Mouse (Mus musculus) MEL (cell line): ENCODE data around the gene Usp29. TPM values are rescaled to one million over a fixed set of nuclear protein-coding genes. Genes with fewer than 3 reads are reported as not detected.
"Not testable (repeated sequence)": the region's sequence is repeated elsewhere in the genome, so short reads cannot be mapped to it uniquely, and the experiment has no call there.

Experiments used
- DNase-seq: peaks from one replicate; pipeline ENCODE4 v3.0.0; 2011; ENCODE audit warnings: low read depth, low spot score
- H3K27ac ChIP-seq: 2 replicates; pipeline ENCODE4 v1.5.1; 2012; ENCODE audit warnings: low read depth, mild to moderate bottlenecking, control low read depth, low read length, moderate library complexity; ENCODE audit not compliant: control insufficient read depth
- H3K27me3 ChIP-seq, 2 experiments: fragments of 150-350 bp in 1 of 2; sonication (generic) in 1 of 2; 2 replicates each; pipeline ENCODE4 v1.6.1; 2012; ENCODE audit warnings: low read length in 2 of 2, mild to moderate bottlenecking in 2 of 2, improper control_type of control experiment in 1 of 2, moderate library complexity in 1 of 2; ENCODE audit not compliant: insufficient read depth in 2 of 2, control insufficient read depth in 1 of 2
- H3K36me3 ChIP-seq, 2 experiments: 2 replicates each; pipeline ENCODE4 v1.6.1; 2012 to 2014; ENCODE audit warnings: low read length in 2 of 2, improper control_type of control experiment in 1 of 2, inconsistent platforms in 1 of 2, mild to moderate bottlenecking in 1 of 2; ENCODE audit not compliant: insufficient read depth in 2 of 2, control insufficient read depth in 1 of 2
- H3K4me1 ChIP-seq, 2 experiments: fragments of 150-350 bp in 1 of 2; sonication (generic) in 1 of 2; 2 replicates each; pipeline ENCODE4 v1.6.1; 2012; ENCODE audit warnings: low read length in 2 of 2, improper control_type of control experiment in 1 of 2, mild to moderate bottlenecking in 1 of 2; ENCODE audit not compliant: insufficient read depth in 2 of 2, control insufficient read depth in 1 of 2
- H3K4me3 ChIP-seq, 2 experiments: fragments of 150-350 bp in 1 of 2; sonication (generic) in 1 of 2; 2 replicates each; pipeline ENCODE4 v1.5.1; 2012; ENCODE audit warnings: low read depth in 2 of 2, low read length in 2 of 2, mild to moderate bottlenecking in 2 of 2, moderate library complexity in 2 of 2, control low read depth in 1 of 2, improper control_type of control experiment in 1 of 2; ENCODE audit not compliant: control insufficient read depth in 1 of 2, insufficient read depth in 1 of 2
- H3K79me2 ChIP-seq: 2 replicates; pipeline ENCODE4 v1.6.1; 2012; ENCODE audit warnings: mild to moderate bottlenecking, low read length, moderate library complexity; ENCODE audit not compliant: control insufficient read depth, poor library complexity, insufficient read depth
- H3K9ac ChIP-seq: 2 replicates; pipeline ENCODE4 v1.6.1; 2012; ENCODE audit warnings: low read depth, mild to moderate bottlenecking, control low read depth, low read length, moderate library complexity; ENCODE audit not compliant: control insufficient read depth, poor library complexity, severe bottlenecking
- H3K9me3 ChIP-seq: fragments of 150-350 bp; sonication (generic); replicated peaks from 2 replicates; pipeline ENCODE4 v1.6.1; 2012; ENCODE audit warnings: mild to moderate bottlenecking, low read length, improper control_type of control experiment, moderate library complexity; ENCODE audit not compliant: insufficient read depth
- BHLHE40 ChIP-seq: IDR thresholded peaks from 2 replicates; pipeline ENCODE4 v1.6.1; 2012; ENCODE audit warnings: low read depth, mild to moderate bottlenecking, inconsistent platforms, low read length, improper control_type of control experiment, borderline replicate concordance
- CHD2 ChIP-seq: IDR thresholded peaks from 2 replicates; pipeline ENCODE4 v1.6.1; 2011; ENCODE audit warnings: low read length, improper control_type of control experiment
- CTCF ChIP-seq, 3 experiments: IDR thresholded peaks in 2 of 3; conservative IDR thresholded peaks in 1 of 3; 2 replicates each; pipeline ENCODE4 v1.5.1; 2011 to 2012; ENCODE audit warnings: low read length in 3 of 3, low read depth in 2 of 3, mild to moderate bottlenecking in 2 of 3, improper control_type of control experiment in 1 of 3, inconsistent platforms in 1 of 3, mixed read lengths in 1 of 3, moderate library complexity in 1 of 3; ENCODE audit not compliant: control insufficient read depth in 1 of 3, insufficient read depth in 1 of 3, poor library complexity in 1 of 3, severe bottlenecking in 1 of 3
- E2F4 ChIP-seq: IDR thresholded peaks from 2 replicates; pipeline ENCODE4 v1.6.1; 2011; ENCODE audit warnings: low read depth, low read length, improper control_type of control experiment, borderline replicate concordance
- ETS1 ChIP-seq: IDR thresholded peaks from 2 replicates; pipeline ENCODE4 v1.6.1; 2012; ENCODE audit warnings: low read depth, mild to moderate bottlenecking, inconsistent platforms, low read length, improper control_type of control experiment, moderate library complexity
- GABPA ChIP-seq: IDR thresholded peaks from 2 replicates; pipeline ENCODE4 v1.6.1; 2012; ENCODE audit warnings: low read depth, mild to moderate bottlenecking, inconsistent platforms, low read length, improper control_type of control experiment, moderate library complexity
- GATA1 ChIP-seq: IDR thresholded peaks from 2 replicates; pipeline ENCODE4 v1.6.1; 2011; ENCODE audit warnings: low read depth, low read length, improper control_type of control experiment
- JUND ChIP-seq: IDR thresholded peaks from 2 replicates; pipeline ENCODE4 v1.6.1; 2011; ENCODE audit warnings: low read depth, mild to moderate bottlenecking, improper control_type of control experiment, low read length
- KAT2A ChIP-seq: conservative IDR thresholded peaks from 2 replicates; pipeline ENCODE4 v1.6.1; 2012; ENCODE audit warnings: low read depth, low read length, improper control_type of control experiment, inconsistent platforms
- MAZ ChIP-seq: IDR thresholded peaks from 2 replicates; pipeline ENCODE4 v1.6.1; 2012; ENCODE audit warnings: low read depth, mild to moderate bottlenecking, inconsistent platforms, low read length, improper control_type of control experiment
- MEF2A ChIP-seq: IDR thresholded peaks from 2 replicates; pipeline ENCODE4 v1.6.1; 2014; ENCODE audit warnings: low read depth, mild to moderate bottlenecking, inconsistent platforms, low read length, improper control_type of control experiment; ENCODE audit not compliant: poor library complexity, insufficient replicate concordance, severe bottlenecking; ENCODE audit errors: extremely low read depth
- SMC3 ChIP-seq: IDR thresholded peaks from 2 replicates; pipeline ENCODE4 v1.6.1; 2011; ENCODE audit warnings: low read depth, low read length, improper control_type of control experiment
- TAL1 ChIP-seq: IDR thresholded peaks from 2 replicates; pipeline ENCODE4 v1.6.1; 2012; ENCODE audit warnings: mild to moderate bottlenecking, inconsistent platforms, low read length, moderate library complexity, mixed read lengths
- UBTF ChIP-seq: IDR thresholded peaks from 2 replicates; pipeline ENCODE4 v1.6.1; 2012; ENCODE audit warnings: low read depth, mild to moderate bottlenecking, inconsistent platforms, low read length, improper control_type of control experiment, moderate library complexity, borderline replicate concordance; ENCODE audit not compliant: insufficient read depth
- ZMIZ1 ChIP-seq: IDR thresholded peaks from 2 replicates; pipeline ENCODE4 v1.6.1; 2012; ENCODE audit warnings: low read depth, mild to moderate bottlenecking, inconsistent platforms, low read length, improper control_type of control experiment, moderate library complexity
- ZNF384 ChIP-seq: IDR thresholded peaks from 2 replicates; pipeline ENCODE4 v1.6.1; 2012; ENCODE audit warnings: low read depth, mild to moderate bottlenecking, inconsistent platforms, low read length, improper control_type of control experiment
- polyA plus RNA-seq, 2 experiments: library from polyadenylated mRNA; stranded (reverse) in 1 of 2; unstranded in 1 of 2; fragments of >175 nt in 1 of 2; fragments of >200 nt in 1 of 2; gene quantifications; 2 replicates each; pipeline versions ENCODE4 v1.2.1 to v1.2.4; 2012; ENCODE audit warnings: low replicate concordance in 2 of 2, low read depth in 1 of 2; ENCODE audit not compliant: insufficient read length in 2 of 2, insufficient read depth in 1 of 2, missing spikeins in 1 of 2
- total RNA-seq: library from RNA; depleted of rRNA; stranded (reverse); fragments of 300-350 nt; gene quantifications from 2 replicates; pipeline ENCODE4 v1.2.3, GENCODE M21; 2012

Gene Usp29
- total and polyA plus RNA-seq, 3 experiments: not detected

DNA sequence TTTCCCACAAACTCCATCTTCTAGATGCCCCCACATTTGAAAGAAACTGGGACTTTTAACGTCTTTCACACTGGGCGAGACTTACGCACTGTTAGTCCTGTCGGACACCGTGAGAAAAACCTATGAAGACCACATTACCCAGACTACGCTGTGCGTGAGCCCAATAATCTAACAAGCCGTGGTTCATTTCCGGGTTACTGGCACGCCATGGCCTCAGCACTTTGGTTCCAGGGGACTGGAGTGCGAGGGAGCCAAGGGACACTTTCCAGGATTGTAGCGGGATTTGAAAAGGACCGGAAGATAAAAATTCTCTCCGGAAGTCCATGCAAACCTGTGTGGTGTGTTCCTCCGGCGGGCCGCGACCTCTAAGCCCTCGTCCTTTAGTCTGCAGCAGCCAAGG, 246.5 kb downstream of the Usp29 start:
- Histone ChIP-seq H3K27me3 (no peaks in the 10 kb centered on the region; a peak in 1 of 4 replicates), H3K27ac (no peak overlapping the region), H3K9ac (no peak overlapping the region), H3K79me2 (no peaks in the 10 kb centered on the region), H3K9me3 (no peaks in the 10 kb centered on the region)
- TF ChIP-seq CHD2: no peak
- TF ChIP-seq E2F4: no peak
- TF ChIP-seq JUND: no peak
- TF ChIP-seq SMC3: no peak
- TF ChIP-seq MAZ: no peak
- no peak for TF ChIP-seq BHLHE40
- no peak for TF ChIP-seq MEF2A
- no peak for TF ChIP-seq KAT2A
- TF ChIP-seq GATA1: no peak
- TF ChIP-seq CTCF (IDR thresholded peaks at IDR 0.05 in 2 of 3, conservative IDR thresholded peaks at IDR 0.05 in 1 of 3; ENCODE audit: control insufficient read depth in 1 of 3, insufficient read depth in 1 of 3, low read depth in 2 of 3, low read length in 3 of 3, poor library complexity in 1 of 3, severe bottlenecking in 1 of 3): no peak
- no peak for TF ChIP-seq TAL1
- TF ChIP-seq ETS1: no peak
- no peak for TF ChIP-seq GABPA
- no peak for TF ChIP-seq ZMIZ1
- TF ChIP-seq ZNF384: no peak
- no peak for TF ChIP-seq UBTF
- TF ChIP-seq, all 39 proteins: peak for 0
- Histone ChIP-seq H3K36me3 (no peaks in the 10 kb centered on the region), H3K4me1 (no peaks in the 10 kb centered on the region), H3K4me3 (no peak overlapping the region)
- no peak for DNase-seq

- not testable (repeated sequence) for H3K27me3 ChIP-seq, H3K4me1 ChIP-seq, H3K79me2 ChIP-seq, H3K9ac ChIP-seq, H3K36me3 ChIP-seq, H3K9me3 ChIP-seq, H3K4me3 ChIP-seq, H3K27ac ChIP-seq, DNase-seq
Observed at GRCm38 (mm10) chr7:6995251-6995650, 264.9 kb downstream of the Usp29 start, which contains the start of gene Aurkc. Gene Aurkc (plus strand): TSS chr7:6995300.

- not testable (repeated sequence) for H3K27me3 ChIP-seq, H3K36me3 ChIP-seq, H3K9ac ChIP-seq, H3K79me2 ChIP-seq, H3K27ac ChIP-seq, H3K4me3 ChIP-seq, DNase-seq, H3K4me1 ChIP-seq, H3K9me3 ChIP-seq
Observed at GRCm38 (mm10) chr7:6998914-6999313, 268.5 kb downstream of the Usp29 start.

- not testable (repeated sequence) for H3K79me2 ChIP-seq, H3K9me3 ChIP-seq, H3K4me3 ChIP-seq, H3K27ac ChIP-seq, H3K4me1 ChIP-seq, H3K36me3 ChIP-seq, H3K9ac ChIP-seq, H3K27me3 ChIP-seq, DNase-seq
Observed at GRCm38 (mm10) chr7:7005441-7005840, 275.1 kb downstream of the Usp29 start.
